Mouse (Mus musculus): ENCODE data around the gene Supt20. TPM values are rescaled to one million over a fixed set of nuclear protein-coding genes. Genes with fewer than 3 reads are reported as not detected.

The Supt20 gene
- polyA plus RNA-seq, 1 experiment = not detected

- Histone ChIP-seq H3K4me3 (ENCODE audit: insufficient read depth, low read depth, low read length) (no peak overlapping the region), H3K4me1 (ENCODE audit: control insufficient read depth, insufficient read depth, low read length) (peaks cover 3% of the 10 kb centered on the region), H3K27ac (ENCODE audit: insufficient read depth, low read depth, low read length) (no peak overlapping the region)
- 84% methylated on average over 6 of the region's 6 CpGs for WGBS
- TF ChIP-seq CTCF (IDR thresholded peaks at IDR 0.05; ENCODE audit: insufficient read depth, low read depth, low read length) (no peak), POLR2A (IDR thresholded peaks at IDR 0.05; ENCODE audit: insufficient read depth, low read depth, low read length) (no peak)
Measured at GRCm38 (mm10) chr3:54773613-54774012, 81.0 kb downstream of the Supt20 start.

GRCm38 (mm10) chr3:54775989-54776631 lies 83.5 kb downstream of the Supt20 start:
- no peak for TF ChIP-seq CTCF (IDR thresholded peaks at IDR 0.05; ENCODE audit: insufficient read depth, low read depth, low read length)
- H3K4me1 ChIP-seq (ENCODE audit: control insufficient read depth, insufficient read depth, low read length) = peaks cover 3% of the 10 kb centered on the region
- no peak overlapping the region for H3K4me3 ChIP-seq (ENCODE audit: insufficient read depth, low read depth, low read length)
- H3K27ac ChIP-seq (ENCODE audit: insufficient read depth, low read depth, low read length) = no peak overlapping the region
- WGBS = 49% methylated on average over 7 of the region's 7 CpGs

Other genes starting within 250 kb of the Supt20 start
- not detected in 2 replicates for gene Gm21958, start 21.5 kb downstream of the Supt20 start, polyA plus RNA-seq (2012; ENCODE audit: insufficient read depth, insufficient read length, low replicate concordance, missing spikeins)
- gene Exosc8, start 42.6 kb downstream of the Supt20 start, polyA plus RNA-seq (2012; ENCODE audit: insufficient read depth, insufficient read length, low replicate concordance, missing spikeins) = not detected in 2 replicates
- gene Alg5, start 42.7 kb downstream of the Supt20 start, polyA plus RNA-seq (2012; ENCODE audit: insufficient read depth, insufficient read length, low replicate concordance, missing spikeins) = not detected in 2 replicates
- gene Smad9, start 62.8 kb downstream of the Supt20 start, polyA plus RNA-seq (2012; ENCODE audit: insufficient read depth, insufficient read length, low replicate concordance, missing spikeins) = not detected in 2 replicates
- not detected in 2 replicates for gene Rfxap, start 115.0 kb downstream of the Supt20 start, polyA plus RNA-seq (2012; ENCODE audit: insufficient read depth, insufficient read length, low replicate concordance, missing spikeins)
- not detected in 2 replicates for gene Sertm1, start 223.1 kb downstream of the Supt20 start, polyA plus RNA-seq (2012; ENCODE audit: insufficient read depth, insufficient read length, low replicate concordance, missing spikeins)